Mouse (Mus musculus) urinary bladder, postnatal 4 days (tissue): Measurements from ENCODE around the gene Usp13.
A peak's percentile ranks its signal among the peaks of the same experiment; 100 is the strongest.

Experiments
- DNase-seq, 2 experiments: peaks; one replicate each; pipeline ENCODE4 v3.0.0; 2021 to 2022; ENCODE audit warnings: low spot score in 2 of 2

Gene Usp13

DNA sequence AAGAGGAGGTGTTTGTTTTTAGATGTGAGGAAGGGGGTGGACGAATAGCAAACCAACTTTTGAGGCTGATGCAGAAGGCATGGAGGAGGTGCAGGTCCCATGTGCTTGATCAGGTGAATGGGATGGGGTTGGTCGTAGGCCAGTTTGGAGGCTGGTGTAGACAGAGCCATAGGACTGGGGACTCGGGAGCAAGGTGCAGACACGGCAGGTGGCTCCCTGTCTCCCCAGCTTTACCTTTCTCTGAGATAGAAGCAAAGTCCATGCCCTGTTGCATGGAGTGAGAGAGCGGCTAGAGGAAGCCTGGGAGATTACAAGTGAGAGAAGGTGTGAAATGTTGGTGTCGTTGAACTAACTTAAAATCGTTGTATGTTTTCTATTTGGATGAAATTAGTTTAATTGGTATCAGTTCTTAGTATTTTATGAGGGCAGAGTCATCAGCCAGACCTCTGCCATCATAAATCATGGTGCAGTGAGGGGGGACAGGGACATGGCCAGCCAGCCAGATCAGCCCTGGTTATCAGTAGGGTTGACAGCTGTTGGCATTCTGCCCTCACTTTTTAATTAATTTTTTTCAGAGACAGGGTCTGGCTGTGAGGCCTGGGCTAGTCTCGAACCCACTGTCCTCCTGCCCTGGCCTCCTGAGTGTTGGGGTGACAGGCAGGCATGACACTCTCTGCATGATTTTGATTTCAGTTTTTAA lies 122.6 kb downstream of the Usp13 start:
- peak in 1 of 2 experiments; percentile 45 for DNase-seq

DNA sequence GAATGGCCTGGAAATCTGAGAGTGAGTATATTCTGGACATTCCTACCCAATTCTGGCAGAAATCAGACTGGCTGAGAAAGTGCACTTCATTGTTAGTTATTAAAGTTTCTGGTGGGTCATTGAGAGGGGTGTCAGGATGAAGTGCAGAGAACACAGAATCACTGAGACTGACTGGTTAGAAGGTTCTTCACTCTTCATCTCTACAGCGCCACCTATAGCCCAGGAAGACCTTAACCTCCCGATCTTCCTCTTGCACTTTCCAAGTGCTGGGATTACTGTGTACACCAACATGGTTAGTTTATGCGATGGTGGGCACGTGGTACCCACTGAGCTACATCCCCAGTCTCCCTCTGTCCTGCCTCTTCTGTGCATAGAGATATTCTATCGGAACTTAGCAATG lies 130.1 kb downstream of the Usp13 start:
- DNase-seq, result peak in 1 of 2 experiments; percentile 51

DNA sequence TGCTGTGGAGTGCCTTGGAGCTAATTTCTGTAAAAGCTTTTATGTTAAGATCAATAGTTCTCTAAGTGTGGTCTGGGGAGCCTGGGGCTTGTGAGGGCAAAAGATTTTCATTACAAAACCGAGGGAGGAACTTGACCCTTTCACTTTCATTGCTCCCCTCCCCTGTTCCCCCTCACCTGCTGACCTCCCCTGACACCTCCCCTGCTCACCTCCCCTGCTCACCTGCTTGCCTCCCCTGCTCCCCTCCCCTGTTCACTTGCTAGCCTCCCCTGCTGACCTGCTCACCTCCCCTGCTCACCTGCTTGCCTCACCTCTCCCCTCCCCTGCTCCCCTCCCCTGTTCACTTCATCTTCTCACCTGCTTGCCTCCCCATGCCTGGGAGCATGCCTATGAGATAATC lies 134.0 kb downstream of the Usp13 start:
- DNase-seq, result no peak

DNA sequence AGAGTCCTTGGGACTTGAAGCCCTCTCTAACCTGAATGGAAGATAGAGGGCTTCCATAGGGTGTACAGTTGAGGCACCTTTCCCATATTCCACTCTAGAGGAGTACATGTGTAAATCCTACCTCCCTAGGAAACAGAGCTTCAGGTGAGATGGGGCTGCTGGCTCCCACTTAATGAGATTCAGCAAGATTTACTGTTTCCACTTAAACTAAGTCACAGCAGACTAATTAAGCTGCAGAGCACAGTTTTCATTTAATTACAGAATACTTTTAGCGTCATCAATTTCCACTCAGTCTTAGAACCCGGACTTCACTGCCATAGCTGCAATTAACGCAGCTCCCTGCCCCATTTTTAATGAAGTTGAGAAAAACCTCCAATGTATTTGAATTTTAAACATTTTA lies 144.1 kb downstream of the Usp13 start:
- DNase-seq, result no peak

DNA sequence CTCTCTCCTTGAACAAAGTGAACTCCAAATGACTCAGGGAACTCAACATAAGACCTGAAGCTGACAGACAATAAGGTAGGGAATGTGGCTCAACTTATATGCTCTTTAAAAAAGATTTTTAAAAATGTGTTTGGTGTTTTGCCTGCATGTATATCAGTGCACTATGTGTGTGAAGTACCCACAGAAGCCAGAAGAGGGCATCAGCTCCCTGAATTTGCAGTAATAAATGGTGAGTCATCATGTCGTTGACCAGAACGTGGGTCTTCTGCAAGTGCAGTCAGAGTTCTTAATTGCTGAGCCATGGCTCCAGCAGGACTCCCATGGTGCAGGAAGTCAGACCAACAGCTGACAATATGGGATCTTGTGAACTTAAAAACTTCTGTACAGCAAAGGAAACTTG lies 148.2 kb downstream of the Usp13 start:
- no peak for DNase-seq

DNA sequence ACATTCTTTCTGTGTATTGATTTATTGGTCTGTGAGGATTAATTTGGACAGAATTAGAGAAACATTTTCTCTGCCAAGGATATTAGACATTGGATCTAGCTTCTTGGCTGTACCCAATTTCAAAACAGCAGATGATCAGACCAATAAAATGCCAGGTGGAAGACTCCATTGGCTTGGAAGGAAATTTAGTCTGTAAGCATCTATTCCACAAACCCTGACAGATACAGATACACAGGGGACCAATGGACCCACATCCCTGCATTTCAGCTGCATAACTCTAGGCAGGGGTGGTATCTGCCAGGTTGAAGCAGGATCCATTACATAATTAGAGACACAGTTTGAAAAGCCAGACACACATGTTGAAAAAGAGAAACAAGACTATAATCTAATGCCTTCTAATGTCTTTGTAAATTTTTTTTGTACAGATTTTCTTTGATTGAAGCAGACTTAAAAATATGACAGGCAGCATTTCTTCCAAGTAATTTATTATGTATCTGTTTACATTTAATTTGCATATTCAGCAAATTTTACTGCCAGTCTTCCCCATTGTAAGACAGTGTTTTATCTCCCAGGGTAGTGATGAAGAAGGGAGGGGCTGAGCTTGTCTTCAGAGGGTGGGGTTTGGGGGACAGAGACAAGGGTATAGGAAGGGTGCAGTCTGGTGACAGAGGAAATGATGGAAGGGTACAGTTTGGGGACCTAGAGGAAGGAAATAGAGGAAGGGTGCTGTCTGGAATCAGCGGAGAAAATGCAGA lies 151.5 kb downstream of the Usp13 start:
- DNase-seq, result no peak

DNA sequence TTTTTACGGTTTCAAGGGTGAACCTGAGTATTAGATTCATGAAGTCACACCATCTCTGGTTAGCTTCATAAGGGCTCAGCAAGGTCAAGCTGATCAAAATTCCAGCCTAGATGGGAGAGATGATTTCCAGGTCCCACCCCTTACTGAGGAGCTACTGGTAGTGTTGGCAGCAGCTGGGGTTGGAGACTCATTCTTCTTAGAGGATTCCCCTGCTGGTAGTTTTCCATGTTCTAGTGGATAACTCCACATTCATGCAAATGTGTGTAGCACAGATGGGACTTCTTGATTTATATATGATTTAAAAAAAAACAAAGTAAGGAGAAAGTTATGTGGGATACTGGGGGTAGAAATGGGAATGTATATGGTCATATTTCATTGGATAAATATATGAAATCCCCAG lies 152.9 kb downstream of the Usp13 start:
- no peak for DNase-seq

DNA sequence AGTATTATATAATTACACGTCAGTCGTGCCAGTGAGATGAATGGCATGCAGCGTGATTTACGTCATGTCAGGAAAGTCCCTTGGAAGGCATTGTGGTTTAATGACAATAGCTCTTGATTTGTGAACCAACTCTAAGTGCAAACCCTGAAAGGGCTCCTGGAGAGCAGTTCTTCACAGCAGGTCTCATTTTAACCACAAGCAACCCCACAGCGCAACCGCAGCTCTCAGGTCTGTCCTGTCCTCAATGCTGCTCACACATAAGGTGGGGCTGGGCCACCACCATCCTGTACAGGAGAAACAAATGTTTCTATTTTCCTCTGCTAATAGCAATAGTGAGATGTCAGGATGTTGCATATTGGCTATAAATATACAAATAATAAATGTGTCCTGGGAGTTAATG lies 161.9 kb downstream of the Usp13 start:
- DNase-seq, result no peak

DNA sequence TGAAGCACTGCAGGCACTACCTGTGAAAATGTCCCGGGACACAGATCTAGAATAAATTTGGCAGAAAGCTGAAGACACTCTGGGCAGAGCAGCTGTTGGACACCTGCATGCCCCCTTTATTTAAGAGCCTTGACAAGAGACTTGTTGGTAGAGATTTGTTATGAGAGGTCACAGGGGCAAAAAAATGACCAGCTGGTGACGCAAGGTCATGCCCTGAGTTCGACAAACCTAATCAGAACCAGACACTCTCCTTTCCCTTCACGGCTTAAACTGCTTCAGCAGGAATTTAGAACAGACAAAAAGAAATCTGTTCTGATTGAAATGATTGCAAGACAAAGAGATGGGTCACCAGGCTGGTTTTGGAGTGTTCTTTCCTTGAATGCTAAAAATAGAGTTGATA lies 162.6 kb downstream of the Usp13 start:
- no peak for DNase-seq

DNA sequence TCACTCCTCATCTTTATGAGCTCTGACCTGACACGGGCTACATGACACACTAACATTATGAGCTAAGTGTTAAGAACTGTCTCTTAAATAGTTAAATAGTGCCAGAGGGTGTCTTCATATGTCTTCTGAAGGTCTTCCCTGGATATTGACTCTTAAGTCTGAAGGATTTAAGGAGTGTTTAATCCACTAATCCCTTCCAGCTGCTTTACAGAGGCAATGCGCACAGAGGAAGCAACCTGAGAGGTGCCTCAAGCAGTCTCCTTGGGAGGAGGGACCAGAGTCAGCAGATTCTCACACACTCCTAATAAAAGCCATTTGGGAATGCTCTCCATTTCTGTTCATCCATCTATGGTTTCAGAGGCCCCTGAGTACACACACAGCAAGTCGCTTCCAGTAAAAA lies 167.8 kb downstream of the Usp13 start:
- no peak for DNase-seq
